Mouse (Mus musculus): ENCODE data around the gene Ddx50. TPM values are rescaled to one million over a fixed set of nuclear protein-coding genes. Genes with fewer than 3 reads are reported as not detected.

Gene Ddx50
- 110 and 113 TPM in 2 replicates for polyA plus RNA-seq (2016; fragmentation: Nextera tagmentation; extraction: Ambion mirVana)

DNA sequence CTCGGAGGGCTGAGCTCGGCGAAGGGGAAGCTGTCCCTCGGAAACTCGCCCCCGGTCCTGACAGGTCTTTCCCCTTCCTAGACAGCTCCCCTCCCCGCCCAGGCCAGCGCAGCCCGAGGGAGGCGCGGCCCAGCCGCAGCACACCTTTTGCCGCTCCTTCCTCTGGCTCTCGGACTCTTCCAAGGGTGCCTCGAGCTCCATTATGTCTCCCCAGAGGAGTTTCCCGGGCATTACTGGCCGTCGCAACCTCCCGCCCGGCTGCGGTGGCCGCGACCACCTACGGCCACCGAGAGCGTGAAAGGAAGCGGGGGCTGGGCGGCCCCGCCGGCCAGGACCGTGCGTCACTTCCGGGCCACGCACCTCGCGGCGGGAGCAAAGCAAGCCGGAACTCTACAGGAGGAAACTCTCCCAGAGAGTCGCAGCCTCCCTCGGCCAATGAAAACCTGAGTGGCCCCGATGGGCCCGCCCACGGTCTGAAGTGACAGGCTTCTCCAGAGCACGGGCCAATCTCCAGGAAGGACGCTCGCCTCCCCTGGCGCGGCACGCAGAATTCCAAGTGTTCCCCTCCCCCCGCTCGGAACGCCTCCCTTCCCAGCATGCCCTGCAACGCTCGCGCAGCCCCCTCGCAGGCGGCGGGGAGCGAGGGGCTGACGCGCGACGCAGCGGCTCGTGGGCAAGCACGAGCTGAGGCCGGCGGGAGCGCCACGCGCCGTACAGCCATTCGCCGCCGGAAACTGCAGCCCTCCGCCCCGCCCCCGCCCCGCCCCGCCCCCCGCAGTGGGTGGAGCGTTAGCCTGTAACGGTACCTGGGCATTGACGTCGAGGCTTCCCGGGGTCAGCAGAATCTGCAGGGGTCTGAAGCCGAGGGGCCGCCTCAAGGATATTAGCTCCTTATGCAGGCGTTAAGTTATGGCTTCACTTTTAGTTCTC lies at the start of gene Ddx50:
Gene Ddx50, minus strand, starts transcription at position 338 of the 930 bp plus-strand sequence.
- no peaks in the 10 kb centered on the region for H3K27me3 ChIP-seq (ENCODE audit: poor library complexity, severe bottlenecking)
- peak within 1 kb of the TSS; percentile 74 for H3K4me3 ChIP-seq
- under 1% methylated on average over 89 of the region's 89 CpGs for WGBS
- H3K27ac ChIP-seq: peak within 1 kb of the TSS; percentile 96
- H3K36me3 ChIP-seq (replicated peaks): peaks cover 24% of the 10 kb centered on the region
- DNase-seq (ENCODE audit: extremely low spot score, low spot score): peak; percentile 100
- no peaks in the 10 kb centered on the region for H3K9me3 ChIP-seq
- H3K4me1 ChIP-seq: peaks cover 25% of the 10 kb centered on the region

DNA sequence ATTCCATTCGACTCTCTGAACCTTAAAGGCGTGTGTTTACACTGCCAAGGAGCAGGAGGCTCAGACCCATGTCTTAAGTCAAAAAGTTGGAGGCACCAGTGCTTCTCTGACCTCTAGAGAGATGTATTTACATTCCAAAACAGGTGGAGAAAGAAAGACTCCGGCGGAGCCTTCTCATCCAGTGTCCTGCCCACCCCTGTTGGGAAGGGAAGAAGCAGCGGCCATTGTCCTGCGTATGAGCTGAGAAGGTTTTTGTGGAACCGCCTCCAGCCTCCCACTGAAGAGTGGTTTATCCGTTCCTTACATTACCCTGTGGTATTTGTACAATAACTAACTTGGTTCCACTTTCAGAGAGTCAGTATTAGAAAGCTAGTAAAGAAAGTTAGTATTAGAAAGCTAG lies 41.8 kb upstream of the Ddx50 start:
- WGBS: 67% methylated on average over 8 of the region's 8 CpGs
- peaks cover 18% of the 10 kb centered on the region for H3K27me3 ChIP-seq (ENCODE audit: poor library complexity, severe bottlenecking)
- no peaks in the 10 kb centered on the region for H3K36me3 ChIP-seq (replicated peaks)
- no peak for DNase-seq (ENCODE audit: extremely low spot score, low spot score)
- H3K4me3 ChIP-seq: no peak overlapping the region
- no peaks in the 10 kb centered on the region for H3K9me3 ChIP-seq
- peaks cover 8% of the 10 kb centered on the region for H3K4me1 ChIP-seq
- H3K27ac ChIP-seq: no peak overlapping the region

GRCm38 (mm10) chr10:62692244-62692643 lies 41.2 kb upstream of the Ddx50 start:
- no peak overlapping the region for H3K4me3 ChIP-seq
- no peaks in the 10 kb centered on the region for H3K36me3 ChIP-seq (replicated peaks)
- WGBS: 84% methylated on average over 3 of the region's 3 CpGs
- H3K4me1 ChIP-seq: peaks cover 14% of the 10 kb centered on the region
- H3K9me3 ChIP-seq: no peaks in the 10 kb centered on the region
- H3K27me3 ChIP-seq (ENCODE audit: poor library complexity, severe bottlenecking): peaks cover 23% of the 10 kb centered on the region
- no peak for DNase-seq (ENCODE audit: extremely low spot score, low spot score)
- no peak overlapping the region for H3K27ac ChIP-seq

GRCm38 (mm10) chr10:62687032-62687674 lies 36.1 kb upstream of the Ddx50 start:
- peak; percentile 65 for DNase-seq (ENCODE audit: extremely low spot score, low spot score)
- no peaks in the 10 kb centered on the region for H3K36me3 ChIP-seq (replicated peaks)
- H3K9me3 ChIP-seq: no peaks in the 10 kb centered on the region
- H3K27me3 ChIP-seq (ENCODE audit: poor library complexity, severe bottlenecking): peaks cover 58% of the 10 kb centered on the region
- H3K27ac ChIP-seq: peak overlapping the region; percentile 83
- peaks cover 36% of the 10 kb centered on the region for H3K4me1 ChIP-seq
- WGBS: 20% methylated on average over 15 of the region's 15 CpGs
- H3K4me3 ChIP-seq: peak overlapping the region; percentile 37

DNA sequence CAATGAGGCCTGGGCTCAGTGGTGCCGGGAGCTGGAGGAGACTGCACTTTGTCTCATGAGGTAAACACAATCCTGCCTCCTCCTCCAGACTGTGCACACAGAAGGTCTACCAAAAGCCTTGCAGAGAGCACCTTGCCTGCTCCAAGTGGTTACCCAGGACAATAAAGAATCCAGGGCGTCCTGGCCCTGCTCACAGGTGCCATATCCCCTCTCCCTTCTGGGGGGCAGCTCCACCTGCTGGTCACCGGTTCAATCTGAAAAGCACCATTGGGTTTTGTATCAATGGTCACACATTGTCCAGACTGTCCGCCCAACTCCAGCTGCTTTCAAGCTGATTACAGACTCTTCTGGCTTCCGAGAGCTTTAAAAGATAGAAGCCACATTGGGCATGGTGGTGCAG lies 32.0 kb upstream of the Ddx50 start:
- Histone ChIP-seq H3K27me3 (ENCODE audit: poor library complexity, severe bottlenecking) (peaks cover 42% of the 10 kb centered on the region), H3K4me1 (peaks cover 30% of the 10 kb centered on the region), H3K9me3 (peaks cover 10% of the 10 kb centered on the region; the same call in 1 of the 2 replicates), H3K27ac (no peak overlapping the region), H3K36me3 (replicated peaks) (no peaks in the 10 kb centered on the region), H3K4me3 (no peak overlapping the region)
- WGBS: 67% methylated on average over 5 of the region's 5 CpGs
- DNase-seq (ENCODE audit: extremely low spot score, low spot score): no peak

- H3K4me1 ChIP-seq: peaks cover 5% of the 10 kb centered on the region
- H3K4me3 ChIP-seq: no peak overlapping the region
- 64% methylated on average over 1 of the region's 1 CpGs for WGBS
- no peak overlapping the region for H3K27ac ChIP-seq
- DNase-seq (ENCODE audit: extremely low spot score, low spot score): no peak
- H3K36me3 ChIP-seq (replicated peaks): no peaks in the 10 kb centered on the region
- peaks cover 16% of the 10 kb centered on the region for H3K27me3 ChIP-seq (ENCODE audit: poor library complexity, severe bottlenecking)
- H3K9me3 ChIP-seq: peaks cover 10% of the 10 kb centered on the region; the same call in 1 of the 2 replicates
Observed at GRCm38 (mm10) chr10:62679833-62680232, 28.8 kb upstream of the Ddx50 start.

GRCm38 (mm10) chr10:62677329-62677728 lies 26.3 kb upstream of the Ddx50 start:
- no peak overlapping the region for H3K27ac ChIP-seq
- no peak overlapping the region for H3K4me3 ChIP-seq
- no peak for DNase-seq (ENCODE audit: extremely low spot score, low spot score)
- H3K27me3 ChIP-seq (ENCODE audit: poor library complexity, severe bottlenecking): no peaks in the 10 kb centered on the region; the same call in 1 of the 2 replicates
- H3K9me3 ChIP-seq: peaks cover 10% of the 10 kb centered on the region; the same call in 1 of the 2 replicates
- H3K4me1 ChIP-seq: peaks cover 13% of the 10 kb centered on the region
- no peaks in the 10 kb centered on the region for H3K36me3 ChIP-seq (replicated peaks)
- WGBS: 88% methylated on average over 5 of the region's 5 CpGs

DNA sequence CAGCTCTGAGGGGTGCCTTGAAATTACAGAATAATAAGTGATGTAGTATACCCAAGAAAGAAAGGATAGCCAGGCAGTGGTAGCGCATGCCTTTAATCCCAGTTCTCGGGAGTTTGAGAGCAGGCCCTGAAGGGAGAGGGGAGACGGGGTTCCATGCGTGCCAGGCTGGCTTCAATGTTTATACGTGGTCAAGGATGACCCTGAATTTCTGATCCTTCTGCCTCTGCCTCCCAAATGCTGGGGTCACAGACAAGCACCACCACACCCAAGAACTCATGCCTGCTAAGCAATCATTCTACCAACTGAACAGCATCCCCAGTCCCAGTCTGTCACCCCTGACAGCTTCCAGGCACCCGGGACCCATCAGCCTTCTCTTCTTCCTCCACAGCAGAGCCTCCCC lies 25.2 kb upstream of the Ddx50 start:
- Histone ChIP-seq H3K9me3 (peaks cover 10% of the 10 kb centered on the region; the same call in 1 of the 2 replicates), H3K4me3 (no peak overlapping the region), H3K36me3 (replicated peaks) (no peaks in the 10 kb centered on the region), H3K27me3 (ENCODE audit: poor library complexity, severe bottlenecking) (no peaks in the 10 kb centered on the region; the same call in 1 of the 2 replicates), H3K27ac (no peak overlapping the region), H3K4me1 (peaks cover 13% of the 10 kb centered on the region)
- no peak for DNase-seq (ENCODE audit: extremely low spot score, low spot score)
- 92% methylated on average over 6 of the region's 6 CpGs for WGBS

DNA sequence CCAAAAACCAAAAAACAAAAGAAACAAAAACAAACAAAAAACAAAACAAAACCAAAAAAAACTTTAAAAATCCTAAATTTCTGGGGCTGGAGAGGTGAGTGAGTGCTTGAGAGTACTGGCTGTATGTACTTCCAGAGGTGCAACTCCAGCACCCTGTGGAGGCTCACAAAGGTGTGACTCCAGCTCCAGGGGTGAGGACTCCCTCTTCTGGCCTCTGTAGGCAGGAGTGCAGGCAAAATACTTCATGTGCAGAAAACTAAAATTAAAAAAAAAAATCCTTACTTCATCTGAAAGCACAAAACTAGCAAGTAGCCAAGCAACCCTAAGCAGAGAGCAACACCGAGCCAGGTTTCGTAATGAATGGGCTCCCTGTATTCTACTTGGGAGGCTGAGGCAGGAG lies 21.3 kb upstream of the Ddx50 start:
- H3K36me3 ChIP-seq (replicated peaks): no peaks in the 10 kb centered on the region
- H3K27ac ChIP-seq: no peak overlapping the region
- H3K4me3 ChIP-seq: no peak overlapping the region
- 97% methylated on average over 2 of the region's 2 CpGs for WGBS
- H3K9me3 ChIP-seq: no peaks in the 10 kb centered on the region
- H3K4me1 ChIP-seq: peaks cover 13% of the 10 kb centered on the region
- no peak for DNase-seq (ENCODE audit: extremely low spot score, low spot score)
- H3K27me3 ChIP-seq (ENCODE audit: poor library complexity, severe bottlenecking): no peaks in the 10 kb centered on the region; the same call in 1 of the 2 replicates

DNA sequence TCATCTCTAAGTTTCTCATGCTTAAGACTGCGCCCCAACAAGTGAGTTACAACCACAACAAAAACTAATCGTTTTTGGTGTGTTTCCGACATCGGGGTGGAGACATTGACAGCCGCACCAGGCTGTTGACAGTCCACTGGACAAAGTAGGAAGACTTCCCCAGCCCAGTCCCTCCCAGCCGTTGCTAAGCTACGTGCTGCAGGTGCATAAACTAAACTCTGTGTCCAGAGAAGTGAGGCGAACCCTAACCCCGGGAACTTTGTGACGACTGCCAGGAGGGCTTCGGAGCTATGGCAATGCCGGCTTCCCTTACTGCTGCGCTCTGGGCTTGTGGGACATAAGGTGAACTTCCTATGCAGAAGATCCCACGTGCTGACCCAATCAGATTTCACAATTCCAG lies 18.2 kb upstream of the Ddx50 start:
- no peak for DNase-seq (ENCODE audit: extremely low spot score, low spot score)
- no peak overlapping the region for H3K27ac ChIP-seq
- H3K27me3 ChIP-seq (ENCODE audit: poor library complexity, severe bottlenecking): peaks cover 7% of the 10 kb centered on the region; the same call in 1 of the 2 replicates
- H3K4me1 ChIP-seq: peaks cover 10% of the 10 kb centered on the region
- H3K9me3 ChIP-seq: no peaks in the 10 kb centered on the region
- H3K36me3 ChIP-seq (replicated peaks): no peaks in the 10 kb centered on the region; the same call in 1 of the 2 replicates
- 88% methylated on average over 14 of the region's 14 CpGs for WGBS
- H3K4me3 ChIP-seq: no peak overlapping the region

- H3K4me1 ChIP-seq: 0 out of 2 replicates have a peak, but pooled peaks cover 12% of the 10 kb centered on the region
- H3K27ac ChIP-seq: no peak overlapping the region
- H3K9me3 ChIP-seq: no peaks in the 10 kb centered on the region
- H3K27me3 ChIP-seq (ENCODE audit: poor library complexity, severe bottlenecking): peaks cover 12% of the 10 kb centered on the region; the same call in 1 of the 2 replicates
- WGBS: 85% methylated on average over 2 of the region's 2 CpGs
- no peak overlapping the region for H3K4me3 ChIP-seq
- H3K36me3 ChIP-seq (replicated peaks): no peaks in the 10 kb centered on the region; the same call in 1 of the 2 replicates
- DNase-seq (ENCODE audit: extremely low spot score, low spot score): no peak
Observed at GRCm38 (mm10) chr10:62668463-62668862, 17.4 kb upstream of the Ddx50 start.

GRCm38 (mm10) chr10:62668043-62668442 lies 17.0 kb upstream of the Ddx50 start:
- H3K4me3 ChIP-seq: no peak overlapping the region
- no peaks in the 10 kb centered on the region for H3K9me3 ChIP-seq
- H3K36me3 ChIP-seq (replicated peaks): no peaks in the 10 kb centered on the region; the same call in 1 of the 2 replicates
- H3K4me1 ChIP-seq: 0 out of 2 replicates have a peak, but pooled peaks cover 12% of the 10 kb centered on the region
- H3K27me3 ChIP-seq (ENCODE audit: poor library complexity, severe bottlenecking): peaks cover 12% of the 10 kb centered on the region; the same call in 1 of the 2 replicates
- no peak overlapping the region for H3K27ac ChIP-seq
- no peak for DNase-seq (ENCODE audit: extremely low spot score, low spot score)
- 85% methylated on average over 5 of the region's 5 CpGs for WGBS

Data from forebrain, embryonic 10.5 days (tissue).